Mouse (Mus musculus) CD4-positive, CD25-positive, alpha-beta regulatory T cell (primary cell): Measurements from ENCODE around the gene Kctd17. TPM values are rescaled to one million over a fixed set of nuclear protein-coding genes. Genes with fewer than 3 reads are reported as not detected.

ENCODE experiments used
- polyA plus RNA-seq: library from polyadenylated mRNA; unstranded; fragments of 100-300 nt; shearing (Covaris generic); gene quantifications from one replicate; pipeline ENCODE4 v1.2.1, GENCODE M21; 2017

Gene Kctd17
- polyA plus RNA-seq: 23.3 TPM

GRCm38 (mm10) chr15:78428391-78429138 is at the start of gene Kctd17:
Gene Kctd17 (plus strand): TSS chr15:78428564.

GRCm38 (mm10) chr15:78395478-78395962 is 32.8 kb upstream of the Kctd17 start, which contains the start of gene Tex33:
Gene Tex33 (minus strand): TSS chr15:78395912.

GRCm38 (mm10) chr15:78405517-78406211 is 22.7 kb upstream of the Kctd17 start, which contains the start of gene Tst:
Gene Tst (minus strand): TSS chr15:78405907.

GRCm38 (mm10) chr15:78406293-78406934 is 21.9 kb upstream of the Kctd17 start, which contains the start of gene Mpst:
Gene Mpst (plus strand): TSS chr15:78406416.

GRCm38 (mm10) chr15:78468379-78468937 is 40.1 kb downstream of the Kctd17 start, which contains the start of gene Tmprss6:
Gene Tmprss6 (minus strand): TSS chr15:78468634.

Other genes starting within 250 kb of the Kctd17 start
- gene Pvalb, start 222.2 kb upstream of the Kctd17 start, polyA plus RNA-seq: not detected
- gene Ncf4, start 183.8 kb upstream of the Kctd17 start, polyA plus RNA-seq: 204 TPM
- gene Csf2rb2, start 122.8 kb upstream of the Kctd17 start, polyA plus RNA-seq: not detected
- 0.72 TPM for gene Csf2rb, start 102.8 kb upstream of the Kctd17 start, polyA plus RNA-seq
- gene Tex33, start 32.7 kb upstream of the Kctd17 start, polyA plus RNA-seq: not detected
- 1.3 TPM for gene Tst, start 22.7 kb upstream of the Kctd17 start, polyA plus RNA-seq
- 7.1 TPM for gene Mpst, start 22.1 kb upstream of the Kctd17 start, polyA plus RNA-seq
- gene Tmprss6, start 40.1 kb downstream of the Kctd17 start, polyA plus RNA-seq: not detected
- 978 TPM for gene Il2rb, start 66.7 kb downstream of the Kctd17 start, polyA plus RNA-seq
- gene C1qtnf6, start 102.9 kb downstream of the Kctd17 start, polyA plus RNA-seq: 5.8 TPM
- not detected for gene Sstr3, start 116.1 kb downstream of the Kctd17 start, polyA plus RNA-seq
- gene Rac2, start 144.2 kb downstream of the Kctd17 start, polyA plus RNA-seq: 2,566 TPM
- gene Cyth4, start 168.5 kb downstream of the Kctd17 start, polyA plus RNA-seq: 392 TPM